Mouse (Mus musculus): ENCODE measurements around the gene Msmo1.
A peak's percentile ranks its signal among the peaks of the same experiment; 100 is the strongest.

The Msmo1 gene

DNA sequence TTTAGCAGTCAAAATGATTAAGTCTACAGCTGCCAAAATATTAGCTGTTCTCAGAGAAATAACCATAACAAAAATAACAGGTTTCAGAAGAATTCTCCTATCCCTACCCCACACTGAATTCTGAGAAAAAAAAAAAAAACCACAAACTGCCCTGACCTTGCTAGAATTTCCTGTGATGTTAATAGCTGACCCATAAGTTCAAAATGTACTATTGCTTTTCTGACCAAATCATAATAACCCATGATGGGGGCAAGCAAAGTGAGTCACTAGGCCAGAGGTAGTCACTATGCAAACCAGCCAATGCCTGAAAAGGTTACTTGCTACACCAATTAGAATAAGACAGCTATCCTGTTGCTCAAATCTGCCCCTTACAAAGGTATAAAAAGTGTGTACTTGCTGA lies 26.1 kb downstream of the Msmo1 start:
- no peak for DNase-seq

DNA sequence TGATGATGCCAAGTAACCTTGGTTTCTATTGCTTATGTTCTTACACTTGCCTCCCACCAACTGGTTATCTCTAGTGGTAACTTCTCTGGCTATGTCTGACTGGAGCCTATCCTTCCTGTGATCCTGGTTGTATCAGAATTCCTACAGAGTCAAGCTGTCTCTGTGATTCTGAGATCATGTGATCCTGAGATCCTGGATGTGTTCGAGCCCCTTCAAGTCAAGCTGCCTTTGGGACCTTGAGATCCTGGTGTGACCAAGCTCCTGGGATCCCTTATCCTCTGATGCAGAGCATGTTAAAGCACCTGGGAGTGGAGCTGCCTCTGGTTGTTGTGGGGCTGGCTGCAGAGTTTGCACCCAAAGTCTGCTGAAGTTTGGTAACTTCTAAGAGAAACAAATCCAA lies 30.4 kb downstream of the Msmo1 start:
- no peak for DNase-seq

- peak; percentile 70 for DNase-seq
Observed at GRCm38 (mm10) chr8:64692651-64693201, 40.9 kb downstream of the Msmo1 start, which contains the start of gene Cpe. Gene Cpe, minus strand, starts transcription at chr8:64693054.

DNA sequence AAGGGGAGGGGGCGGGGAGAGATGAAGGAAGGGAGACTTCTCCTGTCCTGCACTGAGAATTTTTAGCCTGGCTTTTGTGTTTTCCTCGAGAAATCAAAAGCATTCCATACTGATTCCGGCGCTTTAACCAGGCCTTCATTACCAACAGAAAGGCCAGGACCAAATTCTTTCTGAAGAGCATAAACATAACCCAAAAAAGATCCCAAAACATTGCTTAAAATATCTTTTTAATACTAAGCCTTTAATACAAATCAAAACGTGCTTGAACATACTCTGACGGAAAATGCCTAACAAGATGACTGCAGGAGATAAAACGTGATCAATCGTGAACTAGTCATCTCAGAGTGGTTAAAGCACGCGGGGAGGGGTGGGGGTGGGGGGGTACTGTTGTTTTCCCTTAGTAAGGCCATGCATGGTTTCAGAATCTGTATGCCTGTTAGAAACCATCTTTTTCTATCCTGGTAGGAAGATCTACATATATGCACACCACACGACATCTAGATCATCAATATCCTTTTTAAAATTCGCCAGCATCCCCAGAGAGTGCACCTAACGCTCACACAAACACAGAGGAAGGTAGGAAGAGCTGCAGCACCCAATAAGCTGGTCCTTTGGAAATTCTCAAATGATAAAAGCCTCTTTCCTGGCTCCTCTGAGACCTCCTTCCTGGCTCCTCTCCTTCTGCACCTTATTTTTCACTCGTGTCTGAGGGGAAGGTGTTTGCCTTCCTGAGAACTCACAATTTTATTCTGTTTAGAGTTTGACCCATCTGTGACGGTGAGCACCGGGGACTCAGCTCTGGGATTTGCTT lies 41.8 kb downstream of the Msmo1 start:
- no peak for DNase-seq

GRCm38 (mm10) chr8:64690845-64691244 lies 42.7 kb downstream of the Msmo1 start:
- DNase-seq: no peak

DNA sequence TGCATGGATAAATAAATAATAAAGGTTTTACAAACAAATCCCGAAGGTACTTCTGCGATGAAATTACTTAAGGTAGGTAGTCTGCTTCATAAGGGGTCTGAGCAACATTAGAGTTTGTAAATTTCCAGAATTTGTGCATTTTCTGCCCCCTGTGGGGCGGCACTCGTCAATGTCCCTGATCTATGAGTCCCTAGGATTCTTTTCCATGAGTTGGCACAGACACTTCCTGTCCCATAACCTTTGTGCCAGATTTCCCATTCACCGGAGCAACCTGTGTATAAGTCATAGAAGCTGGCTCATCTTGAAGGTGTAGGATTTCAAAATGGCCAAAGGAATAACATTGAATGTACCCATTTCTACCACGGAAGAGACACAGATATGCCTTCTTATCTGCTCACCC lies 43.3 kb downstream of the Msmo1 start:
- DNase-seq: no peak

DNA sequence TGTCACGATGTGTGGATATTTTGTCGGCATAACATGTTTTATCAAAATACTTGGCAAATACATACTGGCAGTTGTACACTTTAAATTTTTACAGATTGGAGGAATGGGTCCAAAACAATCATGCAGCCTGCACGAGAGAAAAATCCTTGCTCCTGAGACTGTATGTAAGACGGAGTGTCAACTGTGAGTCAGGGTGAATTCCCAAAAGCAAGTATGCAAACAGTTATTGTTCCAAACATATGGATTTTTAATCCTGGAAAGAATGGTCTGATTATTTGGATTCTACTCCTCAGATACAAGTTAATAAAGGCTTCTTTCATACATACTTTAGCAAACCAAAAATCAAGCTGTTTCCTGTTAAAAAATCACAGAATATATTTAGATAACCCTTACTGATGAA lies 44.9 kb downstream of the Msmo1 start:
- DNase-seq: no peak

GRCm38 (mm10) chr8:64688161-64688560 lies 45.4 kb downstream of the Msmo1 start:
- no peak for DNase-seq

DNA sequence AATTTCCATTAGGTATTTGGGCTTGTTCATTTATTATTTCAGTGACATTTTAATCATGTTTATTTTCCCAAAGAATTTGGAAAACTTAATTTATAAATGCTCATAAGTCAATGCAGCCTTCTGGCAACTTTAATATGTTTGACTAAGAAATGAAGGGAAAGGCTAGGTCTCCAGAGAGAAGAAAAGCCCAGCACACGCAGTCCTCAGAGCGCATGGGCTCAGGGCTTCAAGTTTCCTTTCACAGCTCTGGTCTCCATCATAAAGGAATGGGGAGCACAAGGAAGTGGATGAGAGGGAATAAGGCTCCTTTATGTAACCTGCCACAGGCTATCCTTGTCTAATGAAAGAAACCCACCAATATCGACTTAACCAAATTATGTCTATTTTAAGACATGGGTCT lies 51.1 kb downstream of the Msmo1 start:
- DNase-seq: no peak

DNA sequence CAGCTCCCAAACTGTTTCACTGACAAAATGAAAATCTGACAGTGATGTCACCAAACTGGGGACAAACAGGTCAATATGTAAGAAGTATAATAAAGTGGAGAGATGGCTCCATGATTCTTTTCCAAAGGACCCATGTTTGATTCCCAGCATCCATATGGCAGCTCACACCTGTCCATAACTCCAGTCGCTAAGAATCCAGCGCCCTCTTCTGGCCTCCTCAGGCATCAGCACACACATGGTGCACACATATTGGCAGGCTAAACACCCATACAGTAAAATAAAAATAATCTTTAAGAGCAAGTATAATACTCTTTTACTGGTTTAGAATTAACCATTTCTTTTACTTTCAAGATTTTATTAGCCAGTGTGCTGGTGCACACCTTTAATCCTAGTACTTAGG lies 57.2 kb downstream of the Msmo1 start:
- no peak for DNase-seq

DNA sequence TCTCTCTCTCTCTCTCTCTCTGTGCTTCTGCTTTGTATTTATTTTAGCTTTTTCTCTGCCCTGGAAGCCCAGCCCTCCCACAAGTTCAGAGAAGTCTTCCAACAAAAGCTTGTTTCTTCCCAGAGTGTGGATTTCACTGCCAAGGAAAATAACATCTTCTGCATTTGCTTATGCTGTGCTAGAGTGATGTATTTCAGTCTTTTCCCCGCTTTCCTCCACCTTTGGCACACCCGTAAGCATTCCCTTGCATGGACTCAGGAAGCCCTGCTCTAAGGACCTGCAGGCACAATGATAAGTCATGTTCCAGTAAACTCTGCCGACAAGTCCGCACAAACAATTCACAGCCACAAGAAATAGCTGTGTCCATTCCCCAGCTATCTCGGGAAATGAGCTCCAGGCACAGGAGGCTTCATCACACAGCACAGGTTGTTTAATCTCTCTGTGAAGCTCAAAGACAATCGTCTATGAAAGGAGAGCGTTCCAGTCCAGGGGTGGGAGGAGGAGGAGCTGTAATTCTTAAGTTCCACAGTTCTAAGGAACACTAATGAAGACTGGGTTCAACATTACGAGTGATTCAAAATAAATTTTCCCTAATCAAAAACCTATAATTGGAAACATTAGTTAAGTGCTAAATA lies 58.5 kb downstream of the Msmo1 start:
- DNase-seq: no peak

- no peak for DNase-seq
Observed at GRCm38 (mm10) chr8:64672920-64673319, 60.7 kb downstream of the Msmo1 start.

DNA sequence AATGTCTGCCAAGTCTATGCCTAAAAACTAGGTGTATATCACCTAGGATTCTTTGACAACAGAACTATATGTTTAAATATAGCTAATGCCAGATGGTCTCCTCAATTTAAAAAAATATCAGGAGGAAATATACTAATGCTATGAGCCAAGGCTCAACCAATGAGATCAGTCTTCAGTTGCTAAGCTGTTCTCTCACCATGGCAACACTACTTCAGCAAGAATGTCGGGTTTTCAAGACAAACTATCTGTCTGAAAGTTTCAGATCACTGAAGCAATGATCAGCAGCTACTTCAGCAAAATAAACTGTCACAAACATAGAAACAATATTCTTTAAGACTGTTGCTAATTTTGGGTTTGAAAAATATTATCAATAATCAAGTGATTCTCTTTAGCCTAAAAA lies 61.7 kb downstream of the Msmo1 start:
- DNase-seq: no peak
